Comparison of ENCODE assay signal across 9 mouse cellular contexts in the genomic region with DNA sequence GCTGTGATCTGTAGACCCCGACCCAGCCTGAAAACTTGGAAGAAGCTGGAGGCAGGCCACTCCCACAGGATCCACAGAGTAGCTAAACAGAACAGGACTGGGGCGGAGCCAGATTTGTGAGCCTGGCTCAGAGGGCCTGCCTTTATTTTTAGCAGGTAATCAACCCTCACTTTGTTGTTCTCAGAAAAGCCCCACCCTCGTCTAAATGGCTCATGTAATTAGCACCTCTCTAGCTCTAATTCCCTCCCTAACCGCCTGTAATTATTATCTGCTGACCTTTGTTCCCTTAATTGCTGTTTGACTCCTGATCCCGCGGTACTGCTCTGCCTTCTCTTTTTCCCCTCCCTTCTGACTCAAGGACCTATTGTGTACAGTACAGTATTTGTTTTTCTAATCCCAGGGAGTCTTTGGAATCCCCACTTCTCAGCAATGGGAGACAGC.
DNase-seq lines count a peak whose midpoint lies in the region; ATAC-seq lines count a peak whose summit lies in the region.
"Had no signal": no experiment of that assay in that cellular context is flagged by ENCODE, and none has a peak within 500 bp of the region (broad histone marks: within the 10 kb centered on the region; RNA-seq: fewer than 3 reads in every experiment).

No protein-coding gene starts in this region.

- no peaks in the 10 kb centered on the region for H3K27me3 ChIP-seq in limb, embryonic 13.5 days

- ATAC-seq in limb, embryonic 13.5 days (ENCODE audit: low FRiP score, low read depth) = peak; percentile 83

- WGBS in limb, embryonic 13.5 days = 6% methylated on average over 6 of the region's 6 CpGs

- no peak overlapping the region for H3K4me3 ChIP-seq in limb, embryonic 13.5 days
- H3K4me3 ChIP-seq: erythroblast, embryonic 14.5 days had no signal

- DNase-seq in ES-CJ7 (ENCODE audit: low read depth, low spot score) = peak; percentile 60
- DNase-seq in WW6 (ENCODE audit: low read depth, low spot score) = peak; percentile 22
- DNase-seq in forelimb bud, embryonic 11.5 days (ENCODE audit: low read depth, low spot score) = peak; percentile 19
- DNase-seq in thymus, postnatal 14 days = no peak
- DNase-seq in gastrocnemius, postnatal 25 days = no peak
- DNase-seq in gastrocnemius, postnatal 10 days = no peak
- no peak for DNase-seq in adrenal gland, postnatal 36 days

- no peaks in the 10 kb centered on the region for H3K9me3 ChIP-seq in limb, embryonic 13.5 days

- H3K36me3 ChIP-seq in limb, embryonic 13.5 days = no peaks in the 10 kb centered on the region

- H3K4me2 ChIP-seq in limb, embryonic 13.5 days (replicated peaks) = peak overlapping the region; percentile 35

- H3K9ac ChIP-seq in limb, embryonic 13.5 days = no peak overlapping the region

- no peak overlapping the region for H3K27ac ChIP-seq in limb, embryonic 13.5 days

- no peaks in the 10 kb centered on the region for H3K4me1 ChIP-seq in limb, embryonic 13.5 days

Comparison
In these comparisons a context has a peak if more than half of its experiments do, and no peak if none do; other contexts are left out.
1. DNase-seq: peak in ES-CJ7 (single experiment), WW6 (single experiment) and forelimb bud, embryonic 11.5 days (single experiment); none in thymus, postnatal 14 days (single experiment), gastrocnemius, postnatal 25 days (single experiment), gastrocnemius, postnatal 10 days (single experiment) and adrenal gland, postnatal 36 days (0 of 2).